Mouse (Mus musculus): ENCODE measurements around the gene Ldhal6b.
A peak's percentile ranks its signal among the peaks of the same experiment; 100 is the strongest.
"Not testable (repeated sequence)": the region's sequence is repeated elsewhere in the genome, so short reads cannot be mapped to it uniquely, and the experiment has no call there.

Gene Ldhal6b

GRCm38 (mm10) chr17:5418545-5418944, at the start of gene Ldhal6b:
Ldhal6b (minus strand) TSS chr17:5418767.
- DNase-seq, result no peak

- DNase-seq, result peak; percentile 8
Measured at GRCm38 (mm10) chr17:5467177-5467576, 48.6 kb upstream of the Ldhal6b start.

- no peak for DNase-seq
Measured at GRCm38 (mm10) chr17:5466736-5467135, 48.2 kb upstream of the Ldhal6b start.

GRCm38 (mm10) chr17:5463912-5464311, 45.3 kb upstream of the Ldhal6b start:
- DNase-seq, result no peak

GRCm38 (mm10) chr17:5453657-5454056, 35.1 kb upstream of the Ldhal6b start:
- no peak for DNase-seq

GRCm38 (mm10) chr17:5443751-5444150, 25.2 kb upstream of the Ldhal6b start:
- DNase-seq, result peak; percentile 63

GRCm38 (mm10) chr17:5443260-5443659, 24.7 kb upstream of the Ldhal6b start:
- no peak for DNase-seq

GRCm38 (mm10) chr17:5442403-5442802, 23.8 kb upstream of the Ldhal6b start:
- not testable (repeated sequence) for DNase-seq

- peak; percentile 96 for DNase-seq
Measured at GRCm38 (mm10) chr17:5440159-5440971, 21.8 kb upstream of the Ldhal6b start, which contains the start of gene Tmem242. Tmem242 (minus strand) TSS chr17:5440259.

- no peak for DNase-seq
Measured at GRCm38 (mm10) chr17:5439831-5440158, 21.2 kb upstream of the Ldhal6b start.

- DNase-seq, result no peak
Measured at GRCm38 (mm10) chr17:5429772-5430133, 11.2 kb upstream of the Ldhal6b start.

- DNase-seq, result peak; percentile 95
Measured at GRCm38 (mm10) chr17:5429090-5429771, 10.7 kb upstream of the Ldhal6b start.

- peak; percentile 35 for DNase-seq
Measured at GRCm38 (mm10) chr17:5425204-5425603, 6.6 kb upstream of the Ldhal6b start.

- DNase-seq, result no peak
Measured at GRCm38 (mm10) chr17:5424156-5424555, 5.6 kb upstream of the Ldhal6b start.

- peak; percentile 28 for DNase-seq
Measured at GRCm38 (mm10) chr17:5421835-5422234, 3.3 kb upstream of the Ldhal6b start.

- DNase-seq, result no peak
Measured at GRCm38 (mm10) chr17:5419771-5420518, 1.4 kb upstream of the Ldhal6b start.

GRCm38 (mm10) chr17:5419056-5419455, 489 bp upstream of the Ldhal6b start:
- DNase-seq, result no peak

GRCm38 (mm10) chr17:5416518-5416917, 2.0 kb downstream of the Ldhal6b start:
- DNase-seq, result no peak

GRCm38 (mm10) chr17:5414041-5414440, 4.5 kb downstream of the Ldhal6b start:
- no peak for DNase-seq

- no peak for DNase-seq
Measured at GRCm38 (mm10) chr17:5413350-5413749, 5.2 kb downstream of the Ldhal6b start.

- no peak for DNase-seq
Measured at GRCm38 (mm10) chr17:5412740-5413139, 5.8 kb downstream of the Ldhal6b start.

GRCm38 (mm10) chr17:5412301-5412700, 6.3 kb downstream of the Ldhal6b start:
- no peak for DNase-seq

GRCm38 (mm10) chr17:5411205-5411604, 7.4 kb downstream of the Ldhal6b start:
- no peak for DNase-seq

- no peak for DNase-seq
Measured at GRCm38 (mm10) chr17:5410336-5410735, 8.2 kb downstream of the Ldhal6b start.

Measured in lung, postnatal 10 days (tissue).